Mouse (Mus musculus): ENCODE data around the gene Tlcd2.

GRCm38 (mm10) chr11:75455041-75455736, 6.3 kb upstream of the Tlcd2 start:
- TF ChIP-seq CTCF (IDR thresholded peaks at IDR 0.05; ENCODE audit: low read depth), result no peak
- TF ChIP-seq EP300 (IDR thresholded peaks at IDR 0.05; ENCODE audit: low read depth), result no peak

All from liver, embryonic 14.5 days (tissue).